Mouse (Mus musculus) thymus, adult 18-20 months (tissue): ENCODE results near the gene Fgfr2.
A peak's percentile ranks its signal among the peaks of the same experiment; 100 is the strongest.
"Not testable (repeated sequence)": the region's sequence is repeated elsewhere in the genome, so short reads cannot be mapped to it uniquely, and the experiment has no call there.

Source experiments
- DNase-seq, 2 experiments: peaks; one replicate each; pipeline ENCODE4 v3.0.0; 2022; ENCODE audit warnings: mixed read lengths in 2 of 2

Gene Fgfr2

GRCm38 (mm10) chr7:130631553-130632378 lies 2491.4 kb downstream of the Fgfr2 start:
- DNase-seq: peak; percentile 52 to 65

- DNase-seq: no peak
Measured at GRCm38 (mm10) chr7:130630956-130631355, 2492.2 kb downstream of the Fgfr2 start.

GRCm38 (mm10) chr7:130629999-130630398 lies 2493.2 kb downstream of the Fgfr2 start:
- DNase-seq: no peak

- DNase-seq: no peak
Measured at GRCm38 (mm10) chr7:130628601-130629000, 2494.5 kb downstream of the Fgfr2 start.

- no peak for DNase-seq
Measured at GRCm38 (mm10) chr7:130625361-130625760, 2497.8 kb downstream of the Fgfr2 start.

GRCm38 (mm10) chr7:130624299-130624698 lies 2498.9 kb downstream of the Fgfr2 start:
- no peak for DNase-seq

- DNase-seq: no peak
Measured at GRCm38 (mm10) chr7:130622359-130622758, 2500.8 kb downstream of the Fgfr2 start.

GRCm38 (mm10) chr7:130621953-130622352 lies 2501.2 kb downstream of the Fgfr2 start:
- DNase-seq: no peak

- DNase-seq: no peak
Measured at GRCm38 (mm10) chr7:130621068-130621467, 2502.1 kb downstream of the Fgfr2 start.

- no peak for DNase-seq
Measured at GRCm38 (mm10) chr7:130617591-130617990, 2505.6 kb downstream of the Fgfr2 start.

GRCm38 (mm10) chr7:130613973-130614372 lies 2509.2 kb downstream of the Fgfr2 start:
- DNase-seq: no peak

GRCm38 (mm10) chr7:130606958-130607357 lies 2516.2 kb downstream of the Fgfr2 start:
- DNase-seq: no peak

GRCm38 (mm10) chr7:130605111-130605510 lies 2518.0 kb downstream of the Fgfr2 start:
- DNase-seq: no peak

GRCm38 (mm10) chr7:130604390-130604789 lies 2518.8 kb downstream of the Fgfr2 start:
- DNase-seq: no peak

- DNase-seq: no peak
Measured at GRCm38 (mm10) chr7:130603556-130603955, 2519.6 kb downstream of the Fgfr2 start.

- no peak for DNase-seq
Measured at GRCm38 (mm10) chr7:130602804-130603203, 2520.3 kb downstream of the Fgfr2 start.

- no peak for DNase-seq
Measured at GRCm38 (mm10) chr7:130600546-130600945, 2522.6 kb downstream of the Fgfr2 start.

GRCm38 (mm10) chr7:130600074-130600473 lies 2523.1 kb downstream of the Fgfr2 start:
- no peak for DNase-seq

- no peak for DNase-seq
Measured at GRCm38 (mm10) chr7:130597546-130597945, 2525.6 kb downstream of the Fgfr2 start.

GRCm38 (mm10) chr7:130596079-130596855 lies 2526.9 kb downstream of the Fgfr2 start:
- DNase-seq: not testable (repeated sequence)

GRCm38 (mm10) chr7:130593375-130594239 lies 2529.5 kb downstream of the Fgfr2 start:
- DNase-seq: not testable (repeated sequence)

GRCm38 (mm10) chr7:130592975-130593374 lies 2530.2 kb downstream of the Fgfr2 start:
- DNase-seq: not testable (repeated sequence)
